Mouse (Mus musculus) olfactory bulb, adult 2 months (tissue): ENCODE measurements around the gene Cys1.

Source experiments
- CTCF ChIP-seq: fragments of 200-500 bp; IDR thresholded peaks from 2 replicates; pipeline ENCODE4 v1.5.1; 2012; ENCODE audit warnings: low read depth, mild to moderate bottlenecking, low read length, moderate library complexity; ENCODE audit not compliant: insufficient read depth
- POLR2A ChIP-seq: fragments of 200-500 bp; IDR thresholded peaks from 2 replicates; pipeline ENCODE4 v1.6.1; 2012; ENCODE audit warnings: mild to moderate bottlenecking, low read depth, low read length, moderate library complexity; ENCODE audit not compliant: insufficient read depth

DNA sequence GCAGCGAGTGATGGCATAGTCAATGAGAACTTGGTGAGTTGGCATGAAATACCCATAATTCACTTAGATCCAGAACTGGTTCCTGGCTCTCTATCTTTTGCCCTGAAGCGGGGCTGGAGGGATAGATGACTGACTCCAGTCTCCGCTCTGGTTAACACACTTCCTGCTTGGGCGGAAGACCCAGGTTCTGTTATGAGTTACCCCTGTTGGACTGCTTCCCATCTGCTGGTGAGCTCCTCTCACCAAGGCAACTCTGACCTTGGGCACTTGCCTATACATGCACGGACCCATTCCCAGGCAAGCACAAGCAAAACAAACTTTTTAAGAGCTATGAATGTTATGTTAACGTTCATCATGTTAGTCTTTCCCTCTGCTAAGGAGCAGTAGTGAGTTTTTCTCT, 27.8 kb upstream of the Cys1 start:
- TF ChIP-seq POLR2A, result no peak
- TF ChIP-seq CTCF, result no peak
